Mouse (Mus musculus): ENCODE data around the gene Dlgap4. TPM values are rescaled to one million over a fixed set of nuclear protein-coding genes. Genes with fewer than 3 reads are reported as not detected.

Gene Dlgap4
- total RNA-seq, 2 experiments from 2014 or later, result 240 to 258 TPM

- no peak for DNase-seq (ENCODE audit: extremely low spot score in 1 of 2, low spot score in 2 of 2)
- intact Hi-C loops (cut with DNase I), result loop anchor here (2.0 kb wide), 1 partner anchor 50 kb away; the partner anchor contains the start of gene 4930518I15Rik
Observed at GRCm38 (mm10) chr2:156806886-156807285, 193.4 kb downstream of the Dlgap4 start.

GRCm38 (mm10) chr2:156809579-156809978 is 196.1 kb downstream of the Dlgap4 start:
- intact Hi-C loops (cut with DNase I), result no loop called here
- peak; percentile 38 to 68 for DNase-seq (ENCODE audit: extremely low spot score in 1 of 2, low spot score in 2 of 2)

GRCm38 (mm10) chr2:156810716-156811115 is 197.2 kb downstream of the Dlgap4 start:
- no peak for DNase-seq (ENCODE audit: extremely low spot score in 1 of 2, low spot score in 2 of 2)
- intact Hi-C loops (cut with DNase I), result no loop called here

- intact Hi-C loops (cut with DNase I), result no loop called here
Observed at GRCm38 (mm10) chr2:156811556-156811955, 198.1 kb downstream of the Dlgap4 start.

More at GRCm38 (mm10) chr2:156811556-156811955, 198.1 kb downstream of the Dlgap4 start:
- no peak for DNase-seq (ENCODE audit: extremely low spot score in 1 of 2, low spot score in 2 of 2)

Other genes with a start within 250 kb of the Dlgap4 start
- 100 to 1,000 TPM; 269 to 284 TPM for gene Epb41l1, start 192.8 kb upstream of the Dlgap4 start, total RNA-seq (2021)
- 10 to 100 TPM; 33.8 to 35.9 TPM for gene Aar2, start 66.1 kb upstream of the Dlgap4 start, total RNA-seq (2021)
- 10 to 100 TPM; 17.5 to 20.6 TPM for gene Myl9, start 161.7 kb downstream of the Dlgap4 start, total RNA-seq (2021)
- gene Tgif2, start 226.3 kb downstream of the Dlgap4 start, total RNA-seq (2021), result 1 to 10 TPM; 1.8 to 3.1 TPM
- 1 to 10 TPM; 2.4 to 3.6 TPM for gene 4930518I15Rik, start 244.2 kb downstream of the Dlgap4 start, total RNA-seq (2021)
- gene Rab5if, start 249.4 kb downstream of the Dlgap4 start, total RNA-seq (2021), result 100 to 1,000 TPM; 119 to 121 TPM

All from left cerebral cortex, postnatal 10 days (tissue).